Mouse (Mus musculus): ENCODE results near the gene 4931428F04Rik.

GRCm38 (mm10) chr8:105278911-105279334, 10.7 kb downstream of the 4931428F04Rik start:
- no peak for TF ChIP-seq CTCF (IDR thresholded peaks at IDR 0.05; ENCODE audit: control insufficient read depth, insufficient read depth, insufficient read length)
- TF ChIP-seq CEBPB (IDR thresholded peaks at IDR 0.05; ENCODE audit: low read depth): no peak
- no peak for TF ChIP-seq FOSL1 (IDR thresholded peaks at IDR 0.05; ENCODE audit: insufficient read depth, low read length, poor library complexity, severe bottlenecking)
- no peak for TF ChIP-seq USF1 (IDR thresholded peaks at IDR 0.05; ENCODE audit: low read depth)

All from C2C12 (cell line).